Mouse (Mus musculus) limb, embryonic 14.5 days (tissue): ENCODE results near the gene Btbd11. TPM values are rescaled to one million over a fixed set of nuclear protein-coding genes. Genes with fewer than 3 reads are reported as not detected.

ENCODE experiments used
- ATAC-seq: fragments of 200-750 bp; cut with Nextera tagmentation; 2 replicates; pipeline ENCODE4 v1.8.0; 2017; ENCODE audit warnings: low read depth, moderate number of reproducible peaks, moderate TSS enrichment; ENCODE audit not compliant: low FRiP score
- DNase-seq: peaks from one replicate; pipeline ENCODE4 v3.0.0-alpha.2; 2015; ENCODE audit warnings: low spot score
- H3K27ac ChIP-seq: fragments of 300-500 bp; sonication (generic); replicated peaks from 2 replicates; pipeline ENCODE4 v1.5.1; 2014; ENCODE audit warnings: low read depth, mild to moderate bottlenecking, low read length, moderate library complexity, mixed read lengths
- H3K27me3 ChIP-seq: fragments of 300-500 bp; sonication (generic); 2 replicates; pipeline ENCODE4 v1.6.1; 2014; ENCODE audit warnings: low read length, mixed read lengths; ENCODE audit not compliant: control insufficient read depth, insufficient read depth
- H3K36me3 ChIP-seq: fragments of 300-500 bp; sonication (generic); 2 replicates; pipeline ENCODE4 v1.6.1; 2014; ENCODE audit warnings: mild to moderate bottlenecking, low read length, moderate library complexity, mixed read lengths; ENCODE audit not compliant: control insufficient read depth, insufficient read depth
- H3K4me1 ChIP-seq: fragments of 300-500 bp; sonication (generic); 2 replicates; pipeline ENCODE4 v1.6.1; 2014; ENCODE audit warnings: antibody characterized with exemption, low read length, mixed read lengths; ENCODE audit not compliant: control insufficient read depth, insufficient read depth
- H3K4me2 ChIP-seq: fragments of 300-500 bp; sonication (generic); replicated peaks from 2 replicates; pipeline ENCODE4 v1.6.1; 2014; ENCODE audit warnings: low read depth, mild to moderate bottlenecking, low read length, moderate library complexity; ENCODE audit not compliant: severe bottlenecking
- H3K4me3 ChIP-seq: fragments of 300-500 bp; sonication (generic); replicated peaks from 2 replicates; pipeline ENCODE4 v1.5.1; 2014; ENCODE audit warnings: low read length
- H3K9ac ChIP-seq: fragments of 300-500 bp; sonication (generic); 2 replicates; pipeline ENCODE4 v1.6.1; 2014; ENCODE audit warnings: mild to moderate bottlenecking, low read depth, low read length, moderate library complexity; ENCODE audit not compliant: severe bottlenecking
- H3K9me3 ChIP-seq: fragments of 300-500 bp; sonication (generic); 2 replicates; pipeline ENCODE4 v1.6.1; 2016; ENCODE audit warnings: low read length; ENCODE audit not compliant: control insufficient read depth
- POLR2A ChIP-seq: fragments of 200-500 bp; IDR thresholded peaks from 2 replicates; pipeline ENCODE4 v1.8.0; 2012; ENCODE audit warnings: inconsistent platforms, mild to moderate bottlenecking, moderate library complexity, borderline replicate concordance; ENCODE audit not compliant: insufficient read depth, insufficient read length; ENCODE audit errors: extremely low read depth
- WGBS: fragments of 180-500 bp; shearing (Covaris S2); extraction: QIAGEN DNeasy Blood & Tissue Kit; methylation state at CpG from one replicate; pipeline ENCODE4 v1.1.7; 2014; 5-methylcytosine and 5-hydroxymethylcytosine counted together
- polyA plus RNA-seq, 2 experiments: library from polyadenylated mRNA; depleted of rRNA in 1 of 2; stranded (reverse) in 1 of 2; unstranded in 1 of 2; fragments of >200 nt; fragmentation: Nextera tagmentation in 1 of 2; extraction: Ambion mirVana in 1 of 2; gene quantifications; 2 replicates each; pipeline versions ENCODE4 v1.2.1 to v1.2.3; 2012 to 2014

Gene Btbd11
- polyA plus RNA-seq, 2 experiments: 10.2 to 11.6 TPM

DNA sequence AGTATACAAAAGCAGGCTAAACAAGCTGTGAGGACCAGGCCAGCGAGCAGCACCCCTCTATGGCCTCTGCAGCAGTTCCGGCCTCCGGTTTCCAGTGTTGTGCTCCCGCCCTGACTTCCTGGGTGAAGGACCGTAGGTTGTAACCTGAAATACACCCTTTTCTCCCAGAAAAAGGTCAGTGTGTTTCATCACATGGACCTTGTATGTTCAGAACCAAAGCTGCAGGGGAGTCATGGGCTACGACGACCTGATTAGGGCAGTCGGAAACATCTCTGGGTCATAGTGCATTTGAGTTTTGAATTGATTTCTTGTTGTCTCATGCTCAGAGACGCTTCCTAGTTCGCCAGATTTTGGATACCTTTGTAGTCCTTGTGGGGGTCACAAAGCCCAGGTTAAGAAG, 74.1 kb downstream of the Btbd11 start:
- Histone ChIP-seq H3K36me3 (no peaks in the 10 kb centered on the region), H3K27ac (no peak overlapping the region), H3K4me2 (no peak overlapping the region), H3K9me3 (no peaks in the 10 kb centered on the region), H3K4me3 (no peak overlapping the region), H3K4me1 (peaks cover 22% of the 10 kb centered on the region), H3K9ac (no peak overlapping the region), H3K27me3 (no peaks in the 10 kb centered on the region)
- no peak for TF ChIP-seq POLR2A
- 94% methylated on average over 10 of the region's 10 CpGs for WGBS
- no peak for ATAC-seq
- DNase-seq: no peak

DNA sequence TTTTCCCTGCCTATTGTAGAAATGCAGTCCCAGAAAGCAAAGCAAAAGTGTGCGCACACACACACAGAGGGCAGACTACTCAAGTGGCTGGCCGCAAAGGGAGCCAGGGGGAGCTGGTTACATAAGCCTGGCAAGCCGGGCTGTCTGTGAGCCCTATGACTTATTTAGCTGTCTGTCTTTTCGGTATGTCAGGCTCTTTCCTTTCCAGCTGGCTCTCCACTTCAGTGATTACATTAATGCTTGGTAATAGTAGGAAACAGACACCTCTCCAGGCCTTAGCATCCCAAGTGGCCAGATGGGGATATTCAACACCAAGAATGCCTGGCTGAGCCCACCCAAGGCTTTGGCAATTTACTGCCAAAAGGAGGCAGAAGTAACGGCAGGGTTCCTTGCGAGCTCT, 77.5 kb downstream of the Btbd11 start:
- TF ChIP-seq POLR2A: no peak
- WGBS: 33% methylated on average over 6 of the region's 6 CpGs
- Histone ChIP-seq H3K4me1 (peaks cover 10% of the 10 kb centered on the region), H3K27ac (no peak overlapping the region), H3K9ac (no peak overlapping the region), H3K4me2 (no peak overlapping the region), H3K4me3 (no peak overlapping the region), H3K36me3 (no peaks in the 10 kb centered on the region), H3K9me3 (no peaks in the 10 kb centered on the region), H3K27me3 (no peaks in the 10 kb centered on the region)
- DNase-seq: peak; percentile 5
- ATAC-seq: peak; percentile 53; the same call in 1 of the 2 replicates

DNA sequence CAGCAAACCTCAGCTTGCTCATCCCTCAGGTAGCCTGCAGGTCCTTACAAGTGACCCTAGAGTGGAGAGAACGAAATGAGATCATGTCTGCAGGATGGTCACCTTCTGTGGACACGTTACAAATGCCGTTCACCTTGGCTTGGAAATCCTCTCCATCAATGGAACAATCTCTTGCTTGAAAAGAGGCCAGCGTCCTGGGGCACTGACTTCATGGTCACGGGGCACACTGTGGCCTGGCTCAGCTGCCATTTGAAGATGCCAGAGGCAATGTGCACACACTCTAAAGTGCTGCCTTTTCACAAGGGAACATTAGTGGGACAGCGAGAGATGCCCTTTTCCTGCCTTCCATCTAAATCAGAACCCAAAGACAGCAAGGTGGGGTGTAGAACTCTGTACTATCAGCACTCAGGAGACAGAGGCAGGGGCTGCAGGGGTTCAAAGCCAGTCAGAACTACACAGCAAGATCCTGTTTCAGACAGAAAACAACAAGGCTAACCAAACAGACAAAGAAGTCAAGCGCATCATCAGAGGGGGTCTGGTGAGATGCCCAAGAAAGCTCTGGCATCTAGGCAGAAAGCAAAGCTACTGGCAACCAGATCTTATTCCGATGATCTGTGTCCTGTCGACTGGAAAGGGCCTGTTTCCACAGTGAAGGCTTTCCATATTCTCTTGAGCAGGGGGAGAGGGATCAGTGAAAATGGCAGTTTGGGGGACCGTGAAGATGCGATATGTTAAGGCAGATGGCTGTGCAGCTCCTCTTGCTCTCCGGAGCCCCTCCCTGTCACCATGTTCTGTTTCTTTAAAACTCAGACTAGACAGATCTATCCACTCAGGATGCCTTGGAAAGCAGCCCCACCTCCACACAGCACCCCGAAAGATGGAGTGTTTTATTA, 79.1 kb downstream of the Btbd11 start:
- Histone ChIP-seq H3K9me3 (no peaks in the 10 kb centered on the region), H3K36me3 (no peaks in the 10 kb centered on the region), H3K4me1 (peaks cover 8% of the 10 kb centered on the region), H3K27ac (no peak overlapping the region), H3K4me2 (no peak overlapping the region), H3K27me3 (no peaks in the 10 kb centered on the region), H3K9ac (no peak overlapping the region), H3K4me3 (no peak overlapping the region)
- no peak for TF ChIP-seq POLR2A
- DNase-seq (no peak), ATAC-seq (no peak)
- 88% methylated on average over 13 of the region's 13 CpGs for WGBS

DNA sequence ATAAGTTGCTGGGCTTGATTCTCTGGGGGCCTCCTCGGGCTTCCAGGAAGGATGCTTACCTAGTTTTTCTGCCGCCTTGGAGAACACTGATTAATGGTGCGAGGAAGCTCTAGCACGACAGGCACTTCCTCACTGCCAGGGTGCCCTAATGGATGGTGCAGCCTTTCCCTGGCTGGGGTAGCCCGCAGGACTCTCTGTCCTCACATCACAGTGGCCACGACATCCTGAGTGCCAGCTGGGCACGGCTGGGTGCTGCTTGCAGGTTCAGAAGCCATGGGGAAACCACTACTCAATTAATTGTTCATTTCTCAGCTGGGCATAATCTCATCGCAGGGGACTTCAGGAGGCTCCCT, 79.8 kb downstream of the Btbd11 start:
- Histone ChIP-seq H3K36me3 (no peaks in the 10 kb centered on the region), H3K4me3 (no peak overlapping the region), H3K27me3 (no peaks in the 10 kb centered on the region), H3K4me2 (no peak overlapping the region), H3K4me1 (peaks cover 8% of the 10 kb centered on the region), H3K27ac (no peak overlapping the region), H3K9ac (no peak overlapping the region), H3K9me3 (no peaks in the 10 kb centered on the region)
- no peak for ATAC-seq
- no peak for DNase-seq
- TF ChIP-seq POLR2A: no peak
- WGBS: 67% methylated on average over 8 of the region's 8 CpGs

DNA sequence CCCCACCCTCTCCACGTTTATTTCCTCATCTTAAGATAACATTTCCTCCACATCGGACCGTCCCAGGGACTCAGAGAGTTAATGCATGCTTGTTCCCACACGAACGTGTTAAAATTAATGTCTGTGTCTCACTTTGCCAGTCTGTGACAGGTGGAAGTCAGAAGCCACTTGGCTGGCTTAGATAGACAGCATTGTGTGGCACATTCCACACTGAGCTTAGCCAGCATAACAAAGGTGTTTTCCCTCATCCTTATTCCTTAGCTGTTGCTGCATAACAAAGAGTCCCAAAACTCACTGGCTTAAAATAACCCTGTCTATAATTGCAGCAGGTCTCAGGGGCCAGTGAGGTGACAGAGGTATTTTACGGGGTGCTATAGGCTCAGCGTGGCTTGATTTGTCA, 80.8 kb downstream of the Btbd11 start:
- DNase-seq (no peak), ATAC-seq (no peak)
- H3K9ac ChIP-seq: no peak overlapping the region
- TF ChIP-seq POLR2A: no peak
- WGBS: 50% methylated on average over 7 of the region's 7 CpGs
- H3K36me3 ChIP-seq: no peaks in the 10 kb centered on the region
- no peaks in the 10 kb centered on the region for H3K27me3 ChIP-seq
- no peaks in the 10 kb centered on the region for H3K9me3 ChIP-seq
- H3K27ac ChIP-seq: no peak overlapping the region
- no peak overlapping the region for H3K4me3 ChIP-seq
- H3K4me2 ChIP-seq: no peak overlapping the region
- H3K4me1 ChIP-seq: peaks cover 8% of the 10 kb centered on the region
